Mouse (Mus musculus) MEL (cell line): Measurements from ENCODE around the gene Gja5. TPM values are rescaled to one million over a fixed set of nuclear protein-coding genes. Genes with fewer than 3 reads are reported as not detected.

Experiments used
- DNase-seq: peaks from one replicate; pipeline ENCODE4 v3.0.0; 2011; ENCODE audit warnings: low read depth, low spot score
- H3K27ac ChIP-seq: 2 replicates; pipeline ENCODE4 v1.5.1; 2012; ENCODE audit warnings: low read depth, mild to moderate bottlenecking, control low read depth, low read length, moderate library complexity; ENCODE audit not compliant: control insufficient read depth
- H3K27me3 ChIP-seq, 2 experiments: fragments of 150-350 bp in 1 of 2; sonication (generic) in 1 of 2; 2 replicates each; pipeline ENCODE4 v1.6.1; 2012; ENCODE audit warnings: low read length in 2 of 2, mild to moderate bottlenecking in 2 of 2, improper control_type of control experiment in 1 of 2, moderate library complexity in 1 of 2; ENCODE audit not compliant: insufficient read depth in 2 of 2, control insufficient read depth in 1 of 2
- H3K36me3 ChIP-seq, 2 experiments: 2 replicates each; pipeline ENCODE4 v1.6.1; 2012 to 2014; ENCODE audit warnings: low read length in 2 of 2, improper control_type of control experiment in 1 of 2, inconsistent platforms in 1 of 2, mild to moderate bottlenecking in 1 of 2; ENCODE audit not compliant: insufficient read depth in 2 of 2, control insufficient read depth in 1 of 2
- H3K4me1 ChIP-seq, 2 experiments: fragments of 150-350 bp in 1 of 2; sonication (generic) in 1 of 2; 2 replicates each; pipeline ENCODE4 v1.6.1; 2012; ENCODE audit warnings: low read length in 2 of 2, improper control_type of control experiment in 1 of 2, mild to moderate bottlenecking in 1 of 2; ENCODE audit not compliant: insufficient read depth in 2 of 2, control insufficient read depth in 1 of 2
- H3K4me3 ChIP-seq, 2 experiments: fragments of 150-350 bp in 1 of 2; sonication (generic) in 1 of 2; 2 replicates each; pipeline ENCODE4 v1.5.1; 2012; ENCODE audit warnings: low read depth in 2 of 2, low read length in 2 of 2, mild to moderate bottlenecking in 2 of 2, moderate library complexity in 2 of 2, control low read depth in 1 of 2, improper control_type of control experiment in 1 of 2; ENCODE audit not compliant: control insufficient read depth in 1 of 2, insufficient read depth in 1 of 2
- H3K79me2 ChIP-seq: 2 replicates; pipeline ENCODE4 v1.6.1; 2012; ENCODE audit warnings: mild to moderate bottlenecking, low read length, moderate library complexity; ENCODE audit not compliant: control insufficient read depth, poor library complexity, insufficient read depth
- H3K9ac ChIP-seq: 2 replicates; pipeline ENCODE4 v1.6.1; 2012; ENCODE audit warnings: low read depth, mild to moderate bottlenecking, control low read depth, low read length, moderate library complexity; ENCODE audit not compliant: control insufficient read depth, poor library complexity, severe bottlenecking
- H3K9me3 ChIP-seq: fragments of 150-350 bp; sonication (generic); replicated peaks from 2 replicates; pipeline ENCODE4 v1.6.1; 2012; ENCODE audit warnings: mild to moderate bottlenecking, low read length, improper control_type of control experiment, moderate library complexity; ENCODE audit not compliant: insufficient read depth
- BHLHE40 ChIP-seq: IDR thresholded peaks from 2 replicates; pipeline ENCODE4 v1.6.1; 2012; ENCODE audit warnings: low read depth, mild to moderate bottlenecking, inconsistent platforms, low read length, improper control_type of control experiment, borderline replicate concordance
- CHD1 ChIP-seq: IDR thresholded peaks from 2 replicates; pipeline ENCODE4 v1.6.1; 2012; ENCODE audit warnings: low read depth, mild to moderate bottlenecking, inconsistent platforms, low read length, improper control_type of control experiment
- E2F4 ChIP-seq: IDR thresholded peaks from 2 replicates; pipeline ENCODE4 v1.6.1; 2011; ENCODE audit warnings: low read depth, low read length, improper control_type of control experiment, borderline replicate concordance
- ELF1 ChIP-seq: IDR thresholded peaks from 2 replicates; pipeline ENCODE4 v1.6.1; 2014; ENCODE audit warnings: low read depth, mild to moderate bottlenecking, inconsistent platforms, low read length, improper control_type of control experiment, moderate library complexity
- EP300 ChIP-seq, 2 experiments: IDR thresholded peaks; 2 replicates each; pipeline ENCODE4 v1.6.1; 2011; ENCODE audit warnings: improper control_type of control experiment in 2 of 2, low read length in 2 of 2, low read depth in 1 of 2, mild to moderate bottlenecking in 1 of 2
- GATA1 ChIP-seq: IDR thresholded peaks from 2 replicates; pipeline ENCODE4 v1.6.1; 2011; ENCODE audit warnings: low read depth, low read length, improper control_type of control experiment
- HCFC1 ChIP-seq: IDR thresholded peaks from 2 replicates; pipeline ENCODE4 v1.6.1; 2012; ENCODE audit warnings: low read depth, mild to moderate bottlenecking, inconsistent platforms, low read length, improper control_type of control experiment, moderate library complexity
- KAT2A ChIP-seq: conservative IDR thresholded peaks from 2 replicates; pipeline ENCODE4 v1.6.1; 2012; ENCODE audit warnings: low read depth, low read length, improper control_type of control experiment, inconsistent platforms
- MAFK ChIP-seq: IDR thresholded peaks from 2 replicates; pipeline ENCODE4 v1.6.1; 2011; ENCODE audit warnings: low read depth, mild to moderate bottlenecking, low read length, improper control_type of control experiment, borderline replicate concordance
- MEF2A ChIP-seq: IDR thresholded peaks from 2 replicates; pipeline ENCODE4 v1.6.1; 2014; ENCODE audit warnings: low read depth, mild to moderate bottlenecking, inconsistent platforms, low read length, improper control_type of control experiment; ENCODE audit not compliant: poor library complexity, insufficient replicate concordance, severe bottlenecking; ENCODE audit errors: extremely low read depth
- MYC ChIP-seq: IDR thresholded peaks from 2 replicates; pipeline ENCODE4 v1.6.1; 2011; ENCODE audit warnings: low read depth, mild to moderate bottlenecking, low read length, improper control_type of control experiment, moderate library complexity
- NELFE ChIP-seq: IDR thresholded peaks from 2 replicates; pipeline ENCODE4 v1.6.1; 2011; ENCODE audit warnings: low read depth, low read length, improper control_type of control experiment
- NRF1 ChIP-seq: IDR thresholded peaks from 2 replicates; pipeline ENCODE4 v1.6.1; 2014; ENCODE audit warnings: low read depth, mild to moderate bottlenecking, inconsistent platforms, low read length, improper control_type of control experiment, moderate library complexity; ENCODE audit not compliant: poor library complexity, insufficient read depth, severe bottlenecking
- POLR2AphosphoS2 ChIP-seq: IDR thresholded peaks from 2 replicates; pipeline ENCODE4 v1.6.1; 2011; ENCODE audit warnings: low read length, improper control_type of control experiment
- SIN3A ChIP-seq: IDR thresholded peaks from 2 replicates; pipeline ENCODE4 v1.6.1; 2012; ENCODE audit warnings: low read length, improper control_type of control experiment, inconsistent platforms
- TBP ChIP-seq: IDR thresholded peaks from 2 replicates; pipeline ENCODE4 v1.8.0; 2011; ENCODE audit warnings: low read depth, low read length, improper control_type of control experiment
- TCF12 ChIP-seq: IDR thresholded peaks from 2 replicates; pipeline ENCODE4 v1.6.1; 2014; ENCODE audit warnings: low read depth, mild to moderate bottlenecking, inconsistent platforms, low read length, improper control_type of control experiment, moderate library complexity
- UBTF ChIP-seq: IDR thresholded peaks from 2 replicates; pipeline ENCODE4 v1.6.1; 2012; ENCODE audit warnings: low read depth, mild to moderate bottlenecking, inconsistent platforms, low read length, improper control_type of control experiment, moderate library complexity, borderline replicate concordance; ENCODE audit not compliant: insufficient read depth
- USF1 ChIP-seq: IDR thresholded peaks from 2 replicates; pipeline ENCODE4 v1.6.1; 2014; ENCODE audit warnings: low read depth, mild to moderate bottlenecking, inconsistent platforms, low read length, improper control_type of control experiment, moderate library complexity
- ZKSCAN1 ChIP-seq: IDR thresholded peaks from 2 replicates; pipeline ENCODE4 v1.6.1; 2012; ENCODE audit warnings: low read depth, mild to moderate bottlenecking, inconsistent platforms, low read length, improper control_type of control experiment, moderate library complexity
- ZMIZ1 ChIP-seq: IDR thresholded peaks from 2 replicates; pipeline ENCODE4 v1.6.1; 2012; ENCODE audit warnings: low read depth, mild to moderate bottlenecking, inconsistent platforms, low read length, improper control_type of control experiment, moderate library complexity
- polyA plus RNA-seq, 2 experiments: library from polyadenylated mRNA; stranded (reverse) in 1 of 2; unstranded in 1 of 2; fragments of >175 nt in 1 of 2; fragments of >200 nt in 1 of 2; gene quantifications; 2 replicates each; pipeline versions ENCODE4 v1.2.1 to v1.2.4; 2012; ENCODE audit warnings: low replicate concordance in 2 of 2, low read depth in 1 of 2; ENCODE audit not compliant: insufficient read length in 2 of 2, insufficient read depth in 1 of 2, missing spikeins in 1 of 2
- total RNA-seq: library from RNA; depleted of rRNA; stranded (reverse); fragments of 300-350 nt; gene quantifications from 2 replicates; pipeline ENCODE4 v1.2.3, GENCODE M21; 2012

The Gja5 gene
- total and polyA plus RNA-seq, 3 experiments, result 0.03 to 0.08 TPM; not detected in 1

GRCm38 (mm10) chr3:96981833-96982232 lies 77.3 kb downstream of the Gja5 start:
- Histone ChIP-seq H3K27me3 (peaks cover 33 to 34% of the 10 kb centered on the region in 2 experiments), H3K4me1 (no peaks in the 10 kb centered on the region), H3K36me3 (no peaks in the 10 kb centered on the region), H3K9me3 (no peaks in the 10 kb centered on the region), H3K4me3 (no peak overlapping the region), H3K27ac (no peak overlapping the region), H3K9ac (no peak overlapping the region), H3K79me2 (no peaks in the 10 kb centered on the region)
- no peak for DNase-seq
- TF ChIP-seq BHLHE40, result no peak
- no peak for TF ChIP-seq ZKSCAN1
- TF ChIP-seq TBP, result no peak
- no peak for TF ChIP-seq E2F4
- no peak for TF ChIP-seq ZMIZ1
- TF ChIP-seq MYC, result no peak
- TF ChIP-seq TCF12, result no peak
- no peak for TF ChIP-seq CHD1
- no peak for TF ChIP-seq GATA1

- Histone ChIP-seq H3K9ac (no peak overlapping the region), H3K27me3 (peaks cover 29% of the 10 kb centered on the region in 2 experiments), H3K9me3 (no peaks in the 10 kb centered on the region), H3K4me3 (no peak overlapping the region), H3K36me3 (no peaks in the 10 kb centered on the region), H3K27ac (no peak overlapping the region), H3K4me1 (no peaks in the 10 kb centered on the region), H3K79me2 (no peaks in the 10 kb centered on the region)
- TF ChIP-seq HCFC1 (no peak), POLR2AphosphoS2 (no peak), NRF1 (no peak), MAFK (no peak), KAT2A (no peak), UBTF (no peak), USF1 (no peak), MEF2A (no peak), EP300 (IDR thresholded peaks at IDR 0.05; ENCODE audit: low read depth in 1 of 2, low read length in 2 of 2) (no peak), MYC (no peak), ELF1 (no peak), ZMIZ1 (no peak), SIN3A (no peak), NELFE (no peak)
- no peak for DNase-seq
Measured at GRCm38 (mm10) chr3:96982666-96983065, 78.2 kb downstream of the Gja5 start.
